In genomic region chr4:151347620-151348019, GRCm38 (mm10) we compare ENCODE assay signal across 26 mouse cellular contexts.
DNase-seq lines count a peak whose midpoint lies in the region; ATAC-seq lines count a peak whose summit lies in the region.
"Had no signal": no experiment of that assay in that cellular context is flagged by ENCODE, and none has a peak within 500 bp of the region (broad histone marks: within the 10 kb centered on the region; RNA-seq: fewer than 3 reads in every experiment).

No protein-coding gene starts in this region.

- ATAC-seq in neural tube, embryonic 13.5 days (ENCODE audit: low read depth): no peak
- ATAC-seq: forebrain, embryonic 16.5 days; hindbrain, embryonic 16.5 days; liver, embryonic 12.5 days; liver, postnatal 0 days; midbrain, embryonic 15.5 days had no signal

- H3K4me1 ChIP-seq in neural tube, embryonic 13.5 days (replicated peaks): peaks cover 26% of the 10 kb centered on the region
- H3K4me1 ChIP-seq: embryonic facial prominence, embryonic 12.5 days; liver, embryonic 12.5 days had no signal

- 93% methylated on average over 6 of the region's 6 CpGs for WGBS in neural tube, embryonic 13.5 days

- no peaks in the 10 kb centered on the region for H3K36me3 ChIP-seq in neural tube, embryonic 13.5 days
- H3K36me3 ChIP-seq: embryonic facial prominence, embryonic 12.5 days; heart, embryonic 12.5 days; limb, embryonic 13.5 days; liver, embryonic 12.5 days; midbrain, embryonic 15.5 days had no signal

- no peak overlapping the region for H3K9ac ChIP-seq in neural tube, embryonic 13.5 days
- H3K9ac ChIP-seq: embryonic facial prominence, embryonic 12.5 days; heart, embryonic 12.5 days; limb, embryonic 13.5 days; liver, embryonic 12.5 days; liver, postnatal 0 days; midbrain, embryonic 15.5 days had no signal

- H3K27me3 ChIP-seq in neural tube, embryonic 13.5 days: no peaks in the 10 kb centered on the region
- H3K27me3 ChIP-seq: embryonic facial prominence, embryonic 12.5 days; heart, embryonic 12.5 days; limb, embryonic 13.5 days; liver, embryonic 12.5 days; midbrain, embryonic 15.5 days had no signal

- peak overlapping the region; percentile 81 for H3K27ac ChIP-seq in neural tube, embryonic 13.5 days (replicated peaks)
- H3K27ac ChIP-seq: embryonic facial prominence, embryonic 12.5 days; gastrocnemius, adult 2 months; heart, adult 2 months; limb, embryonic 13.5 days; liver, embryonic 12.5 days had no signal

- no peaks in the 10 kb centered on the region for H3K9me3 ChIP-seq in neural tube, embryonic 13.5 days
- H3K9me3 ChIP-seq: embryonic facial prominence, embryonic 12.5 days; heart, embryonic 12.5 days; limb, embryonic 13.5 days; midbrain, embryonic 15.5 days had no signal

- no peak overlapping the region for H3K4me2 ChIP-seq in neural tube, embryonic 13.5 days
- H3K4me2 ChIP-seq: embryonic facial prominence, embryonic 12.5 days; heart, embryonic 12.5 days; limb, embryonic 13.5 days; liver, embryonic 12.5 days; midbrain, embryonic 15.5 days had no signal

- peak; percentile 8 to 25 for DNase-seq in lung, adult 18-20 months
- DNase-seq in lung, postnatal 10 days: no peak
- DNase-seq in neural tube, embryonic 10.5 days (ENCODE audit: extremely low spot score, low spot score): no peak
- peak; percentile 3 for DNase-seq in fat pad, adult 2 months (ENCODE audit: extremely low read depth, low read depth, low spot score)
- no peak for DNase-seq in right cerebral cortex, postnatal 4 days
- no peak for DNase-seq in kidney, adult 8-10 months
- DNase-seq: adrenal gland, adult 8-10 months; cerebellum, adult 9-10 months; cerebellum, postnatal 36 days; gastrocnemius, postnatal 36 days; heart, adult 2 months; kidney, adult 18-20 months; kidney, postnatal 36 days; liver, postnatal 0 days; right cerebral cortex, postnatal 25 days; spleen, adult 18-20 months; thymus, postnatal 14 days had no signal

- no peak overlapping the region for H3K4me3 ChIP-seq in neural tube, embryonic 13.5 days
- H3K4me3 ChIP-seq: embryonic facial prominence, embryonic 12.5 days; gastrocnemius, adult 2 months; heart, adult 2 months; heart, embryonic 12.5 days; limb, embryonic 13.5 days; liver, embryonic 12.5 days; midbrain, embryonic 15.5 days had no signal

Comparison
In these comparisons a context has a peak if more than half of its experiments do, and no peak if none do; other contexts are left out.
1. DNase-seq: peak in lung, adult 18-20 months (2 of 2) and fat pad, adult 2 months (single experiment); none in lung, postnatal 10 days (single experiment), neural tube, embryonic 10.5 days (single experiment), right cerebral cortex, postnatal 4 days (single experiment) and kidney, adult 8-10 months (0 of 2).